Mouse (Mus musculus) left cerebral cortex, postnatal 36 days (tissue): ENCODE measurements at regions not wholly inside any gene's neighbourhood (a gene's known extent, or its start where the extent isn't known, plus 50 kb on each side); places are given as distances from the start of the nearest gene placed in this dataset.

Experiments
- DNase-seq, 2 experiments: peaks; one replicate each; pipeline ENCODE4 v3.0.0; 2021 to 2022; ENCODE audit warnings: low spot score in 2 of 2, mixed read lengths in 1 of 2
- intact Hi-C: fragments of 180-260 bp; cut with DNase I; formaldehyde crosslinking; loops from one replicate; pipeline ENCODE4 v1.15.1; 2025

DNA sequence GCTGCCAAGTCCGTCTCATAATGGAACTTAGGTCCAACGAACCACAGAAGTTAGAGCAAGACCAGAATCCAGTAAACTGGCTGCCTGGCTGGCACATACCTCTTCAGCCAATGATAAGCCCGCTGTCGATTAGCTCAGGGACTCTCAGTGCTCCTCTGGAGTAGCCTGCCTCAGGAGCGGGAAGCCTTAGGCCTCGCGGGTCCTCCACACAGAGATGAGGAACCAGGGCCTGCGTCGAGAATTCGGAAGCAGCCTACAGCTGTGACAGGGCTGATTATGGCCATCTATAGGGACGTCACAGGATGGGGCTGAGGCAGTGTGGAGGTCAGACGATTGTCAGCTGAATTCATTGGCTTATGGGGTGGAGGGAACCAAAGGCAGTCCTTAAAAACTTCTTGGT is 140.1 kb upstream of the Zmiz1 start:
- DNase-seq, result no peak
- intact Hi-C loops, result loop anchor here (1.0 to 2.0 kb wide), 2 partner anchors 59 to 140 kb away; partner anchors contain the start of gene Zmiz1

DNA sequence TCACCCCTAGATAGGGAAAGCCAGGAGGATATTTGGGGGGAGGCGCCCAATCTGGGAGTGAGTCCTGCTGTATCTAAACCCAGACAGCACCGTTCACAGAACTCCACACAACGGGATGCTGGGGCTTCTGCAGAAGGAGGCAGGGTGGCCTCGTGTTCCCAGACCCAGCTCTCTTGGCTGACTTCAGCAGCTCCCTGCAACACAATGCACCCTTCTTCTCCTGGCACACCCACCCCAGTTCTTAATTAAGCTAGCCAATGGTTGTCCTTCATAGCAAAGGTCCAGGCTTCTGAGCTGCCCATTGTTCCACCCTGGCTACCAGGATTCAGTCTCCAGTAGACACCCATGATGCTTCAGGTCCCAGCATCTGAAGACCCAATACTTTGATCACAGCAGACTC is 138.8 kb upstream of the Zmiz1 start:
- no peak for DNase-seq
- intact Hi-C loops, result no loop called here

DNA sequence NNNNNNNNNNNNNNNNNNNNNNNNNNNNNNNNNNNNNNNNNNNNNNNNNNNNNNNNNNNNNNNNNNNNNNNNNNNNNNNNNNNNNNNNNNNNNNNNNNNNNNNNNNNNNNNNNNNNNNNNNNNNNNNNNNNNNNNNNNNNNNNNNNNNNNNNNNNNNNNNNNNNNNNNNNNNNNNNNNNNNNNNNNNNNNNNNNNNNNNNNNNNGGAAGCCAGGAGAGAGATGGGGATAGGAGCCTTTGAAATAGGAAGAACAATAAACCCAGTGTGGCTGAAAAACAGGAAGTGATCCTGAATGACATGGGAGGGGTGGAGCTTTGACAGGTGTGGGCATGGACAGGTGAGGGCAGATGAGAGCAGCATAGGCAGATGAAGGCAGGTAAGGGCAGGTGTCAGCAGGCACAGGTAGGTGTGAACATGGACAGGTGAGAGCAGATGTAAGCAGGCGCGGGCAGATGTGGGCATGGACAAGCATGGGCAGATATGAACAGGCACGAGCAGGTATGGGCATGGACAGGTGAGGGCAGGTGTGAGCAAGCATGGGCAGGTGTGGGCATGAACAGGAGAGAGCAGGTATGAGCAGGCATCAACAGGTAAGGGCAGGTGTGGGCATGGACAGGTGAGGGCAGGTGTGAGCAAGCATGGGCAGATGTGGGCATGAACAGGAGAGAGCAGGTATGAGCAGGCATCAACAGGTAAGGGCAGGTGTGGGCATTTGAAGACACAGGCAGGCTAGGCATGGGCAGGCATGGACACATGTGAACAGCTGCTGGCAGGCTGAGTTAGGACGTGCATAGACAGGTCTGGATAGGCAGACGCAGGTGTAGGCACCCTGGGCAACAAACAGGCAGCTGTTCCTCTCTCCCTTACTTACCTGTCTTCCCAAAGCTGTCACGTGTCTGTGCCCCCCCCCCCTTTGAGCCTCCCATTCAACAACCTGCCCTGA is 135.2 kb upstream of the Zmiz1 start:
- intact Hi-C loops, result no loop called here
- DNase-seq, result no peak

DNA sequence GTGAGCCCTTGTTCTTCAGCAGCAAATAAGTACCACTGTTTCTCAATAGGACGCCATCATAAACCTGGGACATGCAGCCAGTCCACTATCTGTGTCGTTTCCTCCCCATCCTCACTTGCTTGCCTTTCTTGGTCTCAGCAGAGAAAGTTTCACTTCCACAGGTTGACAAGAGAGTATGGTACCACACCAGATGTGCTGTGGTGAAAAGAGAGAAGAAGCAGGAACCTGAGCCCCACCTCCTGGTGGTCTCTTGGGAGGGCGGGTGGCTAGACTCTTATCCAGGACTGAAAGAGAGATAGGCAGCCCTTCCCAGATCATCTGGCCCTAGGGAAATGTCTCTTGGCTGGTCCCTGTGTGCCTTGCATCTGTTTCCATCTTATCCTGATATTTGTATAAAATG is 133.1 kb upstream of the Zmiz1 start:
- DNase-seq, result no peak
- intact Hi-C loops, result no loop called here

DNA sequence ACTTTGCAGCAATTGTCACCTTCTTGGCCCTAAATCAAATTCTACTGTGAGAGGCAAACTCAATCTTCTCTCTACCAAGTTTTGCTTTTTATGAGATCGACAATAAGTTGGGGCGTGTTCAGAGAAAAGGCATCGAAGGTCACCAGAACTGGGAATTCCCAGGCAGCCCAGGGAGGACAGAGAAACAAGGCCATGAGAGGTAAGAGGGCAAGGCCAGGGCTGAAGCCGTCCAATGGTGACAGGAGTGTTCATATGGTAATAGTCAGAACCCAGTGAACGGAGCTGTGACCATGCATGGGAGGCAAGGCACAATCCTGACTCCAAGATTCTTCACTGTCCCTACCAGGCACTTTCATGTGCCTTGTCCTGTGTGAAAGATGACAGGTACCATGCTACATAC is 130.8 kb upstream of the Zmiz1 start:
- intact Hi-C loops, result no loop called here
- no peak for DNase-seq

DNA sequence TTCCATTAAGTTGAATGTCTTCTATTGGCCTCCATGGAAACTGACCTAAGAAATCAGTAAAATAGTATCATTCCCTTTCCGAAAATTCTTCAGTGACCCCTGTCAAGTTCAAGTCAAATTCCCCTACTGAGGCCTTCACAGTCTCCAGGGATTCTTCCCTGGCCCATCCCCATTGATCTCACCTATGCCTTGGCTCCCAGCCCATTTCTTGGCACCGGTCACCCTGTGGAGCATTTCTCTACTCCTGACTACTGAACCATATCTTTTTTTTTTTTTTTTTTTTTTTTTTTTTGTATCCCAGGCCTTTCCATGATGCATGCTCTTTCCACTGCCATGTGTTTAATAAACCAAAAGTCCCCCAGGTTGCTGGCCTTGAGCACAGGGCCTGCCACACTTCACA is 124.8 kb upstream of the Zmiz1 start:
- no peak for DNase-seq
- intact Hi-C loops, result no loop called here

DNA sequence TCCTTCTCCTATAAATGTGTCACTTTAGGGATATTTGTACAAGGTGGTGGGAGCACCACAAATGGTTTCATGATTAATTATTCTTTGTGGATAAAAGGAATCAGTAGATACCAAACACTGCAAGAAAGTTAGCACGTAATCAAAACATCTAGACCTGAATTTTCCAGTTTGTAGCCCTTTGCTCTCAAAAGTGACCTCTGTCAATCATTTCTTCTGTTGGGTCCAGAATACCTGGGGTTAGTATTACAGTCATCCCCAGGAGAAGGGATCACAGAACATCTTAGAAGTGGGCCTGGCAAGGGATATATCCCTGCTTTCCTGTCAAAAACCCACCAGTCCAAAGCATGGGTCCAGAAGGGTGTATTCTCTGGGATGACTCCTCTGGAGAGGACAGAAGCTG is 122.1 kb upstream of the Zmiz1 start:
- intact Hi-C loops, result no loop called here
- no peak for DNase-seq

DNA sequence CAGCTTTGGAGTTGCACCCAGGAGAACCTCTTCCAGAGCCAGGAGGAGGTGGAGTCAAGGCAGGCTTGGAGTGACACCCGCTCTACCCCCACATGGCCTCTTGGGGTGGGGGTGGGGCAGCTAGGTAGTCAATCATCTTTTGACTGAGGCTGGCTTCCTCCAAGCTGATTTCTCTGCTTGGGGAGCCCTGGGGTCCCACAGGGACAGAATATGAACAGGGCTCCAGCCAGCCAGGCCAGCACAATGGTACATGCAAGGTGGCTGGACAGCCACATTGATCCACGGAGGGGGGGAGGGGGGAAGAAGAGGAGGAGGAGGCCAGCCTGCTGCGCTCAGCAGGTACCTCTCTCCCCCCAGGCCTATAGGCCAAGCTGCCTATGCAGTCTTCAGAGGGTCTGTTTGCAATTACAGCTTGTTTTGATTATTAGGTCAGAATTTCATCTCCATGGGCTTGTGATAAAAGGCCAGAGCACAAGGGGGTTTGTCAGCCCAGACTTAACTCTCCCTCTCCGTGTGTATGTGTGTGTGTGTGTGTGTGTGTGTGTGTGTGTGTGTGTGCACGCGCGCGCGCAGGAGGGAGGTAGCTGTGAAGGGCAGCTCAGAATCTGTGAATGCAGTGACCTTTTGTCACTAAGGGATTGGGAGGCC is 120.5 kb upstream of the Zmiz1 start:
- no peak for DNase-seq

DNA sequence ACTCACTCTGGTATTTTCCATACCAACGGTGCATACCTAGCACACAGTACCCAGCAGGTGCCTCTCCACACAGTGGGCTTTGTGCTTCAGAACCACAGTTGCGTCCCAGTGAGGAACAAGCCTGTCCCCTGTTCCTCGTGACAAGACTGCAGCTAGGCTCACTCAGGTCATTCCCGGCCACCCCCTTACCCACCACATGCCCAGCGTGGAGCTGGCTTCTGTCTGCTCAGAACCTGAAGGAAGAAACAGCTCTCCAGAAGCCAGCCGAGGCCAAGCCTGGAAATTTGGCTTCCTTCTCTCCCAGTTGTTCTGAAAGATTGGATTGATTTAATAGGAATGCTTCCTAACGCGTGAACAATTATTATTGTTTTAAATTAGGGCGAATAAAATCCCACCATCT is 118.1 kb upstream of the Zmiz1 start:
- intact Hi-C loops, result no loop called here
- no peak for DNase-seq

More for the DNA sequence above, 120.5 kb upstream of the Zmiz1 start:
- intact Hi-C loops, result no loop called here

DNA sequence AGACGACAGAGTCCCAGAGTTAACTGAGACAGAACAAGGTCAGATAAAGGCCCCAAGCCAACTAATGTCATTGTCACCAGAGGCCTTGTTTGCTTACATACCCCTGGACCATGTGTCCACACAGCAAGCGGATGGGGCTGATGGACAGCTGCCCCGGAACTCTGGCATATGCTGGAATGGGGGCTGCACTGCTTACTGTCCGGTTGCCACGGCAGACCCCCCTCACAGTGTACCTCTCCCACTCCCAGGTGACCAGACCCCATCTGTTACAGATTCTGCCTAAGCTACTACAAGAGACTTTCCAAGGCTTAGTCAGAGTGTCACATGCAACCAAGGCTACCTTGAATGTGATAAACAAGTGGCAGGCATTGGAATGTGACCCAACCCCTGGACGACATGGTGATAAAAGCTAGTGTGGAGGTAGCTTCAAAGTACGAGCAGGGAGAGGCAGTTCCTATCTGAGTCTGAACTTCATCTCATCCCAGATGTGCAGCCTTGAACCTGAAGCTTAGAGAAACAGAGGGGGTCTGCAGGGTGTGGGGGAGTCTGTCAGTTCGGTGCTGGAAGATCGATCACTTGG is 117.0 kb upstream of the Zmiz1 start:
- intact Hi-C loops, result no loop called here
- no peak for DNase-seq

DNA sequence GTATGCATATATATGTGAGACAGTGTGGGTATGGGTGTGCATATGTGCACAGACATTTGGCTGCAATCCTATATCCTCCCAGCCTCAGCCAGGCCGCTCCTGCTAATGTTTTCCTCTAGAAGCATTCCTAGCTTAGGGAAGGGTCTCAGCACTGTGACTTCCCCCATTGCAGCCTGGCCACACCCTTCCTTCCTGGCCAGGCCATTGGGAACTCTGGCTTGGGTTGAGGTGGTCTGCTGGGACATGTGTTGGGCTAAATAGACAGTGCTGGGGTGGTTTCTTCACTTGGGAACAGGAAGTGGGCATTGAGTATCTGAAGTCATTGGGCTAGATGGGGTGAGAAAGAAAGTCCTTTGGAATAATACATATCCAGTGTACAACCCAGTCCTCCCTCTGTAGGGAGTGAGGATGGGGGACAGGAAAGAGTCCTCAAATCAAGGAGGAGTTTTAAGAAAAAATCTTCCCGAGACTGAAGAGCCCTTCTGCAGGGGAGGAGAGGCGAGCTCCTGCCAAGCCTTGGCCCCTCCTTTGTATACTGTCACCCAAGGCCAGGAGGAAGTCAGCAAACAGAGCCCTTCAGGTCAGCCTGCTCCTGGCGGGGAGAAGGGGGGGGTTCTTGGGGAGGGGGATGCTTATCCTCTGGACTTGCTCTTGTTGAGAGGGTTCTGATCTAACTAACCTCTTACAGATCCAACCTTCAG is 116.0 kb upstream of the Zmiz1 start:
- intact Hi-C loops, result no loop called here

DNA sequence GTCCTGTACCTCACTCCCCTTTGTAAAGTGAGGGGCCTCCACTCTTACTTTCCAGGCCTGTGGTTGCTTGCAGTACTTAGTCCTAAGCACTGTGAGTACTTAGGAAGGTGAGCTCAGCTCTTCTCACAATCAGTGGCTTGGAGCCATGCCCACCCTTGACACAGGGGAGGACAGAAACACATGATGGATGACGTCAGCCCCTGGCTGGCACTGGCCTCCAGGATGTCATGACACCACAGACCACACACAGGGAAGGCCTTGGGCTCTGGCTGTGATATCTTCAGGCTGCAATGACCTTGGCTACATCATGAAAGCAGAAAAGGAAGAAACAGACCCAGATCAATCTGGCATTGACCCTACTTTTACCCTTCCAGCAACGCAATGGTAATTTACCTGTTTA is 113.0 kb upstream of the Zmiz1 start:
- no peak for DNase-seq
- intact Hi-C loops, result no loop called here

More for the DNA sequence above, 116.0 kb upstream of the Zmiz1 start:
- DNase-seq, result no peak

DNA sequence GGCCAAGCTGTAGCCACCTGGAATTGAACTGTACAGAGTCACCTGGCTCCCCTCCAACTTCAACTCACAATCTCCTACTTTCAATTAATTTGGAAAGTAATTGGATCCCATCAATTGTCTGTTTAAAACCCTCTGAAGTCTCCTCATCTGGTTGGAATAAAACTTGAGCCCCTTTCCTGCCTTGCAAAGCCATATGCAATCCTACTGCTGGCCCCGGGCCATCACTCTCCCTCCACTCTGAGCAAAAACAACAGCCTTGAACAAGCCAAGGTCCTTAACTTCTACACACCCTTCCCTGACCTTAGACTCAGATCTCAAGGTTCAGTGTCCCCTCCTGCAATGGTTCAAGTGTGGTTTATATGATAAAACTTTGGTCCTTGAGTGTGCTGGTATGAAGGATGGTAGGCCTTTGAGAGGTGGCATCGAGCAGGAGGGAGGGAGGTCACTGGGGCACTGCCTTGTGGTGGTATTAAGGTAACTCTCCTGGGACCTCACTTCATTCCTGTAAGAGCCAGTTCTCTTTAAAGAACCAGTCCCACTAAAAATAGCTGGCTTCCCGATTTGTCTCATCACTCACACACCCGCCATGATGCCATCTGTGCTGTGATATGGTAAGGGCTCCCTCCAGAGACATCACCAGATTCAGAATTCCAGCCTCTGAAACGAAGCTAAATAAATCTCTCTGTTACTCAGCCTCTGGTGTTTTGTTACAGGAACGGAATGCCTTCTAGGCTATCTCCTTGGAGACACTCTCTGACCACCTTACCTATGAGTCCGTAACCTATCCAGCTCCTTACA is 112.0 kb upstream of the Zmiz1 start:
- intact Hi-C loops, result no loop called here
- peak; percentile 66 to 74 for DNase-seq

DNA sequence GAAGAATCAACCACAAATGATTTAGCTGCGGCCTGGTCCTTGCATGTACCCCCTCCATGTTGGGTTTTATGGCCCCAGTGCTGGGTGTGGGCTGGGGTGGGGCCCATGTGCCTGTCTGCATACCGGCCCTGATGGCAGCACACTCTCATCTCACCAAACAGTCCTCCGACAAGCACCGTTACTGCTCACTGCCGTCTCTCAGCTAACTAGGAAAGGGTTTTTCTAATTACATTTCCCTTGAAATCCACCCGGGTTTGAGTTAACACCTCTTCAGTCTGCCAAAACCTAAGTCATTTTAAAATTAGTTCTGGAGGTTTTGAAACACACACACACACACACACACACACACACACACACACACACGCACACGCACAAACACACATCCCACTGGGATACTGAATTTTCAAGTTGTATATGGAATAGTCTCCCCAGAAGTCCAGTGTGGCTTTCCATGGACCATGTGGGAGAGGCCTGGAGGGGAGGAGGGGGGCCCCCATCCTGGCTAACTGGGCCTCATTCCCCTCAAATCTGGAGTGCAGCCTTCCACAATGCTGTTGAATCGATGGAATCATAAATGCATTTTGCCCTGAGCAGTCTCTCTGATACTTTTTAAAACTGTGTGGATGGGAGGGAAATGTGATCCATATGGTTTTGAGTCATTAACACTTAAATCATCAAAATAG is 108.6 kb upstream of the Zmiz1 start:
- intact Hi-C loops, result no loop called here
- peak; percentile 30 to 41 for DNase-seq

DNA sequence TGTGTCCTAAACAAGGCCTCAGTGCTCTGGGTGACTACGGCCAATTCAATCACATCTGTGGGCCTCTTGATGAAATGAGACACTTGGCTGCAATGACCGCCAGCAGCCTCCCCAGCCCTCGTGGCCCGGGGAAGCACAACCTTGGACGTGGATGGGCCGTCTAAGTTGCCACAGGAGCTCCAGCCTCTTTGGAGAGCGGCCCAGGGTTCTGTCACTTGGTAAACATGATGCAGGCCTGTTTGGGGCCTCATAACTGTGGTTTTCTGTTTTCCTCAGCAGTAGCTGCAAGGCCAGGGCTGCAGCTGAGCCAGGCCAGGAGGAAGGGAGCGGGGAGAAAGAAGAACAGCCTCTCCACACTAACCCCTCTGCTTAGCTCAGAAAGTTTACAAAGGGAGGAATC is 105.2 kb upstream of the Zmiz1 start:
- intact Hi-C loops, result no loop called here
- DNase-seq, result no peak

DNA sequence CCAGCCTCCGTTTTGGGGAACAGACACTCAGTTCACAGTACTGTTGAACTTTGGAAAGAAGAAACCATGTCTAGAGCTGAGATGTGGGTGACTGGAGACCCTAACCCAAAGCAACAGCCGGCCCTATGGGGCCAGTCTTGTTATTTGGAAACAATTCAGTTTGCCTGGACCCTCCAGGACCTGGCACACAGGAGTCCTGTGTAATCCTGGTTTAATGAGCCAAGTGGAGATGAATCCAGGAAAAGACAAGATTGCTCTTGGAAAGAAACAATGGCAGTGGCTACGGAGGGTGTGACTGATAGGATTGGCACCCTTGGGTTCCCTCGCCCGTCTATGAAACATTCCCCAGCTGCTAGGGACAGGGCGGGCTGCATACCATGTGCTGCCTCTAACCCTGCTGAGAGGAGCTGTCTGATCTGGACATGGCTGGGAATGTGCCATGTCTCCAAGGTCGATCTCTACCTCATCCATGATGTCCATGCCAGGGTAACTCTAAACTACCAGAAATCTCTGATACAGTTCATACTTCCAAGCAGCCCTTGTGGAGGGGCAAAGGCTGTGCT is 104.6 kb upstream of the Zmiz1 start:
- intact Hi-C loops, result no loop called here
- no peak for DNase-seq

DNA sequence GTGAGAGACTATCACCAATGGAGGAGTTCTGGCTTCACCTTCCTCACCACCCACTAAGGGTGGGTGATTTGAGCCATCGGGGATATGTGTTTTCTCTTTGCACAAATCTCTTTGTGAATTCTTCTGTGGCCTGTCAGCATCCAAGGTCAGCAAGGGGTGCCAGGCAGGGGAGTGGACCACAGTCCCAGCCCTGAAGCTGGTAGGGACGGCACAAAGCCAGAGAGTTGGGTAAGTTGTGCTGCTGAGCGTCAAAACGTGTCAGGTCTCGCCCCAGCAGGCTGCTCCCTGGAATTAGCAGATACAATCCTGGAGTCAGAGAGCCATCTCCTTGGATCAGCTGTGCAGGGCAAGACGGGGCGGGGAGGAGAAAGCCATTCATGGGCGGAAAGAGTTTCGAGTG is 101.2 kb upstream of the Zmiz1 start:
- intact Hi-C loops, result no loop called here
- DNase-seq, result no peak

DNA sequence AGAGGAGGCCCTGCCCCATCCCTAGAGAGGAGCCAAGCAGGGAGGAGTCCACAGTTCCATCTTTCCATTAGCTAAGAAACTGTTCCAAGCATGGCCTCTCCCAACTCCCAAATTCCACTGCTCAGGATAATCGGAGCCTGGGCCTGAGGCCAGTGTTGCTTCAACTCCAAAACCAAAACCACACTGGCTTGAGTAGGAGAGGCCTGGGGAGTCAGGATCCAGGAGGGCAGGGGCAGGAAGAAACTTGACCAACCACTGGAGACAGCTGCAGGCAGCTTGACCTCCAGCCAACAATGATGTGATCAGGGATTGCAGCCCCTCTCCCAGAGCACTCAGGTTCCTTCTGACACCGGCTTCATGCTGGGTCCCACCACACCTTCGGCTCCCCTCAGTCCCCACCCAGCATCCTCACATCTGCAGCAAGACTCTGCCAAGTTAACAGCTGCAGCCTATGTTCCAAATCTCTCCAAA is 99.1 kb upstream of the Zmiz1 start:
- intact Hi-C loops, result no loop called here
- DNase-seq, result no peak
